Mouse (Mus musculus) c-Kit-positive CD71-positive TER-119-negative erythroid progenitor cells, embryonic 14.5 days (primary cell): ENCODE measurements around the gene Coq9.
A peak's percentile ranks its signal among the peaks of the same experiment; 100 is the strongest.
"Not testable (repeated sequence)": the region's sequence is repeated elsewhere in the genome, so short reads cannot be mapped to it uniquely, and the experiment has no call there.

Experiments
- DNase-seq: peaks from one replicate; pipeline ENCODE4 v3.0.0-alpha.2; 2013; ENCODE audit warnings: low read depth

Coq9 gene

DNA sequence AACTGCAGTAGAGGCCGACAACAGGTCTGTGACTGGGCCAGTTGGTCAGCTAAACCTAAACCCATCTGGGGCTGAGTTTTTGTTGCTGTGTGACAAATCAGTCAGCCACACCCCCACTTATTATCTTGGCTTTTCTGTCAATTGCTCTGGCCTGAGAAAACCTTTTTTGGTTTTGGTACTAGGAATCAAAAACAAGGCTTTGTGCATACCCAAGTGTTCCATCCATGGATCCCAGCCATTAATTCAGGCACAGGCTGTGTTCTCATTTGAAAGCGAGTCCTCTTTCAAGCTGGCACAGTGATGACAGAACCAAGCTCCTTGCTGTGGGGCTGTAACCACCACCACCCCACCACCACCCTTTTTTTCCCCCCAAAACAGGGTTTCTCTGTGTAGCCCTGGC is 16.7 kb upstream of the Coq9 start:
- no peak for DNase-seq

DNA sequence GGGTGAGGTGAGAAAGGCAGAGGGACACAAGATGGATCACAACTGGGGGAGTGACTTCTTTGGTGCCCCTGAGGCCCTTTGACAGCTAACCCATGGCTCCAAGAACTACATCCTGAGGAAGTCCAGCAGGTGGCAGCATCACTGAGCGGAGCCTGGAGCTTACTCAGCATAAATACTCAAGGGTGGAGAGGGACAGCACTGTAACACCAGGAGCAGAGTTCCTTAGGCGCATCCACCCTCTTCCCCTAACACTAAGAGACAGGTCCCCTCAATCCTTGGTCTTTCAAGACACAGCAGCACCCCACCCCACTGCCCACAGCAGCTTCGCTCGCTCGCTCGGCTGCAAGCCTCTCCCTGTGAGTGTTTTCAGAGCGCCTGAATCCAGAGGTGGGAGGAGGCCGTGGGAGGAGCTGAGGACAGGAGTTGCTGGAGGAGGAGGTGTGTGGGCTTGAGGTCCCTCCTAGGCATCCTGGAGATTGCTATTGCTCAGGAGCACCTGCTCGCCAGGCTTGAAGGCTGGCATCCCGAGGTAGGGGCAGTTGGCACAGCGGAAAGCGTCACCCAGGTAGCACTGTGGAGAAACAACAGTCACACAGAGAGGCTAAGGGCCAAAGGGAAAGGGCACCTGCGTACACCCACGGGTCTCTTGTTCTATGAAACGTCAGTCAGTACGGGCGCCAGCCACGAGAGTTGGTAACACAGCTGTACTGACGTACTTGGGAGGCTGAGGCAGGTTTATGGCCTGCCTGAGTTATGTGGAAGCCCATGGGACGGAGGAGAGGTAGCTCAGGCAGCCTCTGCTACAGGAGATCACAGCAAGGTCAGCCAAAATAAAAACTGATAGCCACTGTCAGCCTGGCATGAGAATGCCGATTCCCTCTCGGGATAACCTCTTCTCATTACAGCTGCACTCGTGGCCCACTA is 15.2 kb upstream of the Coq9 start:
- peak; percentile 54 for DNase-seq

DNA sequence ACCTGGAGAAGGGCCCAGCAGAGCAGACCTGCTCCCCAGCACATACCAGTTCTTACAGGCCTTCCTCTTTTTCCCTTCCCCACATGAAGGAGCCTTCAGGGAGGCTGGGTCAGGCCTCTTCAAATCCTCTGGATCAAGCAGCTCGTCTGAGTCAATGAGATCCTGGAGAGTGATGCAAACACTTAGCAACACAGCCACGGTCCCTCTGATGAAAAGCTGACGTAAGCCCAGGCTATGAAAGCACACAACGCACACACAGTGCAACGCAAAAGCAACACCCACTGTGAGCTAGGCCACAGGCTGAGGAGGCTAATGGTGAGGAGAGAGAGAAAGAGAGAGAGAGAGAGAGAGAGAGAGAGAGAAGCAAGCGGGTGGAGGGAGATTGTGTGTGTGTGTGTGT is 13.0 kb upstream of the Coq9 start:
- DNase-seq = no peak

DNA sequence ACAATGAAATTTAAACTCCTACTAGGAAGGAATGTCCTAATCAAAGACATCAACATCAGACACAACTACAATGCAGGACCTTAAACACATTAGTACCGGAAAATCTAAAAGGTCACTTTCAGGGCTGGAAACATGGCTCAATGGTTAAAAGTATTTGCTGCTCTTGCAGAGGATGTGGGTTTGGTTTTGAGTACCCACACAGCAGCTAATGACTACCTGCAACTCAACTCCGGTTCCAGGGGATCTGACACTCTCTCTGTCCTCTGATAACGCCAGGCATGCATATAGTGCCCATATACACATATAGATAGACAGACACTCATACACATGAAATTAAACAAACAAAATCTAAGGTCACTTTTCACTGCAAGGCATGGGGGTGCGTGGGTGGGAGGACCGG is 11.9 kb upstream of the Coq9 start:
- no peak for DNase-seq

DNA sequence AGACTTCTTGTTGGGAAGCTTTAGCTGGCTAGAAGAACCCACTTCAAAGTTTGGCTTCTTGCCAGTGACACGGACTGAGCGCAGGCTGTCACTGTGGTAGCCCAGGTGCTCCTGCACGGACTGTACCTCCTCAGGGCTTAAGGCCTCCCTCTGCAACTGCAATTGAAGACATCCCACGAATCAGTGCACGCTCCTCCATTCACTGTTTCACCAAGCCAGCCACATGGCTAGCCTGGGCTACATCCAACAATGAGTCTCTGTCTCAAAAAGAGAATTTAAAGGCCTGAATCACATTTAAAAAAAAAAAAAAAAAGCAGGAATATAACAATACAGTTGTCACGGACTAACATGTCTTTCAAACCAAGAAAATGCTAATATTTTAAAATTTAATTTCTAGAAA is 9.8 kb upstream of the Coq9 start:
- no peak for DNase-seq

DNA sequence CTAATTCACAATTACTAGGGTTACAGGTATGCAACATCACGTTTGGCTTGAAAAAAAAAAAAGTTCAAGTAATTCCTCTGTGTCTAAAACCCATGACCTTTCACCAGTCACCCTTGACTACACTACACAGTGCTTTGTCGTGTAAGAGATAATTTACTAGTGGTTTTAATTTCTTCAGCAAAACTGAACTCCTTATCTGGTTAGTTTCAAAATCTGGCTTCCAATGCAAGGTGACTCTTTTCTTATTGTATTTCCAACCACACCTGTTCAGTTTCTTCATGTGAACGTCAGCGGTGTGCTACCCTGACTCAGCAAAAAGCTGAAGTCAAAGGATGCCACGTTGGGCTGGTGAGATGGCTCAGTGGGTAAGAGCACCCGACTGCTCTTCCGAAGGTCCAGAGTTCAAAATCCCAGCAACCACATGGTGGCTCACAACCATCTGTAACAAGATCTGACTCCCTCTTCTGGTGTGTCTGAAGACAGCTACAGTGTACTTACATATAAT is 4.2 kb upstream of the Coq9 start:
- DNase-seq = not testable (repeated sequence)

DNA sequence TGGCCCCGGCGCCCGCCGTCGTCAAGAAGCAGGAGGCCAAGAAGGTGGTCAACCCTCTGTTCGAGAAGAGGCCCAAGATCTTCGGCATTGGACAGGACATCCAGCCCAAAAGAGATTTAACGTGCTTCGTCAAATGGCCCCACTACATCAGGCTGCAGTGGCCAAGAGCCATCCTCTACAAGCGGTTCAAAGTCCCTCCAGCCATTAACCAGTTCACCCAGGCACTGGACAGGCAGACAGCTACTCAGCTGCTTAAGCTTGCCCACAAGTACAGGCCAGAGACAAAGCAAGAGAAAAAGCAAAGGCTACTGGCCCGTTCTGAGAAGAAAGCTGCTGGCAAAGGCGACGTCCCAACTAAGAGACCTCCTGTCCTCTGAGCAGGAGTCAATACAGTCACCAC is 2.4 kb upstream of the Coq9 start:
- not testable (repeated sequence) for DNase-seq

DNA sequence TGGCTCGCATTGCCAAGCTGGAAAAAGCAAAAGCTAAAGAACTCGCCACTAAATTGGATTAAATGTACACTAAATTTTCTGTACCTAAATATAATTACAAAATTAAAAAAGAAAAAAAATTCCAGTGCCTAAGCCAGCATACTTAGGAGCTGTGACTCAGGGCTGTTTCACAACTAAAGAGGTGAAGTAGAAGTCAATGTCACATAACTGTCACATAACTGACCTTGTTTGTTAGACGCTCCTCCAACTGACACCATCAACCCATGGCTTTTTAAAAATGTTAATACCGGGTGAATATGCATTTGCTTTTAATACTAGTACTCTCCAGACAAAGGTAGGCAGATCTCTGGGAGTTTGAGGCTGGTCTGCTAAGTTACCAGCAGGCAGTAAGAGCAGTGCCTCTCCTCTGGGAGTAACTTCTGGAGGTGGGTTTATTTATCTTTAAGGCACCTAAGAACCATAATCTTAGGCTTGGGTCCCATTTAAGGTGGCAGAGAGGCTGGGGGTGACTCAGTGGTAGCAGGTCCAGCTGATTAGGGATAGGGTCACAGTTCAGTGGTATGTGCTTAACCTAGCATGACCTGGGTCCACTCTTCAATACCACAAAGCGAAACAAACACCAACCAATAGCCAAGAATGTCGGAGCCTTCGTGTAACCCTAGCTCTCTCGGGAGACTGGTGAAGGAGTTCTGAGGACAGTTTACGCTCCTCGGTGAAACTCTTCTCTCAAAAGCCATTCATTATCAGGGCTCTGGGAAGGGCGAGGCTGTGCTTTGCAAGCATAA is 1.5 kb upstream of the Coq9 start:
- no peak for DNase-seq

DNA sequence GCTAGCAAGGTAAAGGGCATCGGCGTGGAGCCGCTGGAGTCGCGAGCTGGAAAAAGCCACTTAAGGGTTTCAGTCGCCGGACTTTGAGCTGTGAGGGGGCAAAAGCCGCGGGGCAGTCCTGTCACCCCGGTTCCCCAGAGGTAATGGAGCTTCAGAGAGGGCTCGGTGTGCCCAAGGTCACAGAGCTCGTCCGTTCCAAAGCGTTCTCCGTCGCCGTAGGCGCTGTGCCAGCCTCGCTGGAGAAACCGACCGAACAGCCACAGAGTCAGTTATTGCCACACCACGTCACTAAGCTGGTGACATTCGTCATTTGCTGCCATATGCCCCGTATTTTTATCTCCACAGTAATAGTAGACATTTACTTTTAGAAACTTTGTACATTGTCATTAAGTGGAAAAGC is 479 bp downstream of the Coq9 start:
- DNase-seq = peak; percentile 63

DNA sequence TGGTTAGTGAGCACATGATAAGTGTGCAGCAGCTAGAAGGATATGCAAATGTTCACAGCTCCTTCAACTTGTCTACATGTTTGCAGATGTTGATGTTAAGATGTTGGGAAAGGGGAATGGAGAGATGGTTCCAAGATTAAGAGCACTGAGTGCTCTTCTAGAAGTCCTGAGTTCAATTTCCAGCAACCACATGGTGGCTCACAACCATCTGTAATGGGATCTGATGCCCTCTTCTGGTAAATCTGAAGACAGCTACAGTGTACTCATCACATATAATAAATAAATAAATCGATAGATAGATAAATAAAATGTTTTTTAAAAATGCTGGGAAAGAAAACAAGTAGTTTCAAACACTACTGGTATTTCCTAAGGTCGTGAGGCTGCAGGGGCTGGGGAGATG is 3.1 kb downstream of the Coq9 start:
- DNase-seq = no peak

DNA sequence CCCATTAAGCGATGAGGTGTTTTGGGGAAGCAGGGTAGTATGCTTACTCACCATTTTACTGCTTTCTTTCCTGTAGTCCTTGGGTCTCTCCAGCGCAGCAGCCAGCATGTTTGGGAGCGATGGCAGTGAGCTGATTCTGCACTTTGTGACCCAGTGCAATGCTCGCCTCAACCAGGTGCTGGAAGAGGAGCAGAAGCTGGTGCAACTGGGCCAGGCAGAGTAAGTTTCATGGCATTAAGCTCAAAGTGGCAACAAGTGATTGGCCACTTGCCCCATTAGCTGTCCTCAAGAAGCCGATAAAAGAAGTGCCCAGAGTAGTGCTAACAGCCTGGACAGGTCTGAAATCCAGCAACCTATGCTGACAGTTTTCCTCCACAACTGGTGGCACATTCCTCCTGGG is 11.9 kb downstream of the Coq9 start:
- DNase-seq = no peak

DNA sequence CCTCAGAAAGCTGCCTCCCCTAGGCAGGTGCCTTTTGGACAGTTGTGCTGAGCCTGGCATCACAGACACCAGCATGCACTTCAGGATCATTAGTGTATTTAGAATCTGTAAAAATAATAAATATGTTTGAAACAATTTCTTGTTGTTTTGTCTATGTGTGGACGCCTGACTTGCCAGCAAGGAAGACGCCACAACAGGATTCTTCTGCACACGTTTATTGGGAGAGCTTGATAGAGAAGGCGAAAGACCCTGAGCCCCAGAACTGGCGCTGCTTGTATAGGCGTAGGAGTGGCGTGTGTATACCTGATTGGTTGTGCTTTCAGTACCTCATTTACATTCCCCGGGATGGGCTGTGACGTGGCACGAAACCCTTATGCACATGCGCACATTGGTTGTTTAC is 16.6 kb downstream of the Coq9 start:
- DNase-seq = not testable (repeated sequence)

DNA sequence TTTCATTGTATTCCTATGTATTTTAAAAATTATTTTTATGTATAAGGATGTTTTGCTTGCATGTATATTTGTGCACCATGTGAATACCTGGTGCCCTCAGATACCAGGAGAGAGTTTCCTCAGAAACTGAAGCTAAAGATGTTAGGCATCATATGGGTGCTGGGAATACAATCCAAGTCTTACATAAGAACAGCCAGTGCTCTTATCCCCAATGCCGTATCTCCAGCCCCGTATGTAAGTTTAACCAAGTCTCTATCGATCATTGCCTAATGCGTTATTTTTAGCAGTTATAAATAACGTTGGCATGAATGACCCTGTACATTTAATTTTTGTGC is 18.9 kb downstream of the Coq9 start:
- DNase-seq = no peak

DNA sequence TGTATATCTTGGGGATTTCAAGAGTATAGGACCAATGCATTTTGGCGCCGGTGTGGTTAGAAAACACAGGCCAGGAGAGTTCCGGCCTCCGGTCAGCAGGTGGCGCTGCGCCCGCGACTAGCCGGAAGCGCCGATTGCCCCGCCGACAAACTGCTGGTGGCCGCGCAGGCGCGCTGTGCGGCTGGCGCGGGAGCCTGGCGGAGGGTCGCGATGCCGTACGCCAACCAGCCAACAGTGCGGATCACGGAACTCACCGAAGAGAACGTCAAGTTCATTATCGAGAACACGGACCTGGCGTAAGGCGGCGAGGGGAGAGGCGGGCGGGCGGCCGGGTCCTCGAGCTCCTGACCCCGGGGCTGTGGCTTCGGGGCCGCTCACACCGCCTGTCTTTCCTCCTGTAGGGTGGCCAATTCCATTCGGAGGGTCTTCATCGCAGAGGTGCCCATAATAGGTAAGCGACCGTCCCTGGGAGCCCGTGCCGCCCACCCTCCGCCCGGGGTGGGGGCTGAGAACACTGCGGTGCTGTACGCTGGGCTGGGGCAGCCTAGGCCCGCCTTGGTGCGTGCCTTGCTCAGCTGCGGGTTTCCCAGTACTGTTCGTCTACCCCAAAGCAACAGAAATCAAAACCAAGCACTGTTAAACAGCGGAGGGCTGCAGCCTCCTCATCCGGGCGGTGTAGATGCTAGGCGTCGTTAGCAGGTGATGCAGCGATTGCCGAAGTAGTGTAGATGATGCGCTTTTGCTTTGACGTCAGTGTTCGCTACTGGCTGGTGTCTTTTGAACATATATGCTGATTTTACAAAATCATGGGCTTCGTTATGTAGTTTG is 19.4 kb downstream of the Coq9 start, which contains the start of gene Polr2c:
Polr2c (plus strand) TSS at position 105 of the 828 bp plus-strand sequence.
- peak; percentile 79 for DNase-seq

DNA sequence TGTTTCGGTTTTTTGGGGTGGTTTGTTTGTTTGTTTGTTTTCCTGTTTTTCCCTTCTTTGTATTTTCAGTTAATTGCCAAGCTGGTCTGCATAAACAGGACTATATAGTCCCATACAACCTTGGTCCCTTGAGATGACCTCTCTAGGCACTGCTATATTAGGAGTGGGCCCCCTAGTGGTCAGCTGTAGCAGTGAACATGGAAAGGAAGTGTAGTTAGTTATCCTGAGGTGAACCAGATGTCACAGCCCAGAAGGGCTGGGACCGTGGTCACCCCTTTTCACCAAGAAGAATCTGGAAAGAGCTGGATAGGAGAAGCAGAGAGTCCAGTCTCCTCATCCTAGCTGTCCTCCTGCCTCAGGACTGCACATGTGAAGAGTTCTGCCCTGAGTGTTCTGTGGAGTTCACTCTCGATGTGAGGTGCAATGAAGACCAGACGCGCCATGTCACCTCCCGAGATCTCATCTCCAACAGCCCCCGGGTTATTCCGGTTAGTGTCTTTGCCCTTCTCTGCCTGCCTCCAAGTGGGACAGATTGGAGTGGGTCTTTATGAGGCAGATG is 23.3 kb downstream of the Coq9 start:
- DNase-seq = peak; percentile 66

DNA sequence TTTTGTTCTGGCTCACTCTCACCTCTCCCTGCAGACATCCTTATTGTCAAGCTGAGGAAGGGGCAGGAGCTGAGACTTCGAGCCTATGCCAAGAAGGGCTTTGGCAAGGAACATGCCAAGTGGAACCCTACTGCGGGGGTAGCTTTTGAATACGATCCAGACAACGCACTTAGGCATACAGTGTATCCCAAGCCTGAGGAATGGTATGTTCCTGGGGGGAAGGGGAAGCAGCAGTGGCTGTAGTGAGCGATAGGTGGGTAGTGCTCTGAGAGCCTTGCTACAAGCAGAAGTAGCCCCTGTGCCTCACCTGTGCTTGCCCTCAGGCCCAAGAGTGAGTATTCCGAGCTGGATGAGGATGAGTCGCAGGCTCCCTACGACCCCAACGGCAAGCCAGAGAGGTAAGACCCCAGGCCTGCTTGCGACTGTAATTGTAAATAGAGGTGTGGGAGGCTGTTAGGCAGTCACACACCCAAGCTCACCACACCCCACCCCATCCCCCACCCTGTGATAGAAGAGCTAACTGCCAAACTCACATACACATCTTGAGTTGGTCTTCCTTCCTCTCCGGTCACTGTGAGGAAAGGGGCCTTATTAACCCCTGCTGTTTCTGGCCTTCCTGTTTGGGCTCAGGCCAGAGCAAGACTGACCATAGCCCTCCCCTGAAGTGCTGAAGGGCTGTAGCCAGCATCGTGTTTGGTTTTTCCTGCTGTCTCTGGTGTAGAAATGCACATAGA is 24.5 kb downstream of the Coq9 start:
- DNase-seq = no peak

DNA sequence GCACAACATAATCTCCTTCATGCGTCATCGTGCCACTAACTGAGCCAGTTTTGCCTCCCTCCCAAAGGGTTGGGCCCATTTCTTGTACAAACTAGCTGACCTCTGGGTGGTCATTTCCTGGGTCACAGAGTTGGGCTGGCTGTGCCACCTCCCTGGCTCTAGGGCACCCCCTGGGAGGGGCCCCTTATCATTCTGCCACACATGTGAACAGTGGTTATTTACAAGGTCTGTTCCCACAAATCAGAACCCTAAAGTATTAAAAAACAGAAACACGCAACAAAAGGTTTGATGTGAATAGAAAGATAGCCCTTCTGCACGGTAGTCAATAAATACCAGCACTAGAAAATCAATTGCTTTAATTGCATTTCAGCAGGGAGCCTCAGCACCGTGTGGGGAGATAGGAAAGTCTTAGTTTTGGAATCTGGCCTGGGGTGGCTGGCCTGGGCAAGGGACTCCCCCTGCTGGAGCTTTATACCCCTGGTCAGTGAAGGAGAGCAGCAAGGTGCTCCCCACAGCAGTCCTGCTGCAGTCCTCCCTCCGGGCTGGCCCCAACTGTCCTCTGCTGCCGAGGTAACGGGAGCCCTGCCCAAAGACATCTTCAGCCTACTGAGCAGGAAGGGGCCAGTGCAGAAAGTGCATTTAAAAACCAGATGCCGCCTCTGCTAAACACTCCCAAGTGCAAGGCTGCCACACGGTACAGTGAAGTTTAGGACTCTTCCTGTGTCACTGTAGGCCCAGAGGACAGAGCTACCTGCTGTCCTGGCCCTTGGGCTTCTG is 26.0 kb downstream of the Coq9 start:
- no peak for DNase-seq

DNA sequence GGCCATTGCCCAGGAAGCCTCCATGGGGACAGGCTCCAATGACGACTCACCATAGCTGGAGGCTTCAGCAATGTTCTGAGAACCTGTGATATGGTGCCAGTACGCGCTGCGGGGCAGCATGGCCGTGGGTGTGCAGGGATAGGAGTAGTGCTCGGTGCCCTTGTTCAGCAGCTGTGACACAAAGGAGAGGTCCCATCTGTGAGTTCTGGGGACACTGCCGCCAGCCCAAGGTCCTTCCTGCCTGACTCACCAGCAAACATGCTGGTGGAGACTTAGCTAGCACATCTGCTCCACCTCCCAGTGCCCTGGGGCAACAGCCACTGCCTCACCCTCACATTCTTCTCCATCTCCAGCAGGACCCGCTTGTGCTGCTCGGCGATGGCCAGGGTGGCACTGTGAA is 27.2 kb downstream of the Coq9 start:
- DNase-seq = no peak

DNA sequence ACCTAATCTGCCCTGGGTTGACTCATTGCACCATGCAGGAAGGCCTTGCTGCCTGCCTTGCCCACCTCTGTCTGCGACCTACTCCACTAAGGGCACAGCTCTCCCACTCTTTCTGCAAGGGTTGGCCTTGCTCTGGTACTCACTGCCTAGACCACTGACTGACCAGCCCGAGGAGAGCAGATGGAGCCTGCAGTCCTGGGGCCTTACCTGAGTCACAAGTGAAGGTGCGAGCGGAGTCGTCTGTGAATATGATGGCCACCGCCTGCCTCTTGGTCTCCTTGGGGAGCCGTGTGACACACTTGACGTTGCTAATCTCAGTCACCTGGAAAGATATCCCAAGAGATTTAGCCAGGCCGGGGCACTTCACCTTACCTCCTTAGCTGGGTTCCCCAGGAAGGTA is 28.8 kb downstream of the Coq9 start:
- no peak for DNase-seq

DNA sequence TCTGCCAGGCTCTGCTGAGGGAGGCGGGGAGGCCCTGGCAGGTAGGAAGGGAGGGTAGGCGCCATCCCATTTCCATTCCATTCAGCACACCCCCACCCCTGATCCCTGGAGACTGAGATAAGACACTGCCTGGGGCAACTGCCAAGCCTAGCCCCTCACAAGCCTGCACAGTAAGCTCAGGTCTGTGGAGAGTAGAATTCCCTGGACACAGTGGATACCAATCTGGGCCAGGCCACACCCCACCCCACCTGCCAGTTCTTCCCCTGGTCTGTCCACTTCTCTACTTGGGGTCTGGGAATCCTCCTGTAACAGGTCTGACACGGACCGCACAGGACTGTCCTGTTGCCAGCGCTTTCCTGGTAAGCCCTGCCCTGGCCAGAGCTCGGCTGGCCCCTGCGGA is 31.0 kb downstream of the Coq9 start:
- no peak for DNase-seq
